ENCODE assay signal across 10 mouse cellular contexts in the genomic region with DNA sequence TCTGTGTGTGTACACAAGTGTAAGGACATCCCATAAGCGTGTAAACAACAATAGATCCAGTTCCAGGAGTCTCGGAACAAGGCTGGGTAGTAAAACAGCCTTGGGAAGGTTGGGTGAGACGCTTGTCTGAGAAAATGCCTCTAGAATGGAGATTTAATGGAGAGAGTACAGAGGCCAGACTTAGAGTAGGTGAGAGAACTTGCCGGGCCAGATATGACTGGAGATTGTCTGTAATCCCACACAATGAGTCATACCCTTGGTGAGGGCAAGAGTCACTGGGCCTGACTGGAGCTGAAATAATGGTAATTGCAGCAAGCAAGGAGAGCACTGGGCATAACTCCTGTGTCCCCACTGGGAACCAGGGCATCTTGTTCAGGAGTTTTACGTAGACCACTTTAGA. TPM values are rescaled to one million over a fixed set of nuclear protein-coding genes. Genes with fewer than 3 reads are reported as not detected.
DNase-seq lines count a peak whose midpoint lies in the region; ATAC-seq and TF ChIP-seq lines count a peak whose summit lies in the region.
"Had no signal": no experiment of that assay in that cellular context is flagged by ENCODE, and none has a peak within 500 bp of the region (broad histone marks: within the 10 kb centered on the region; RNA-seq: fewer than 3 reads in every experiment).

No protein-coding gene starts in this region.

- peaks cover 56% of the 10 kb centered on the region for H3K4me1 ChIP-seq in erythroblast, embryonic 14.5 days (ENCODE audit: control insufficient read depth)
- peaks cover 24% of the 10 kb centered on the region for H3K4me1 ChIP-seq in lung, embryonic 16.5 days (replicated peaks; ENCODE audit: control insufficient read depth, insufficient read depth, low read length)
- peaks cover 4% of the 10 kb centered on the region for H3K4me1 ChIP-seq in lung, adult 2 months (ENCODE audit: control insufficient read depth, insufficient read depth, low read length)
- H3K4me1 ChIP-seq in intestine, embryonic 14.5 days (replicated peaks; ENCODE audit: control insufficient read depth, insufficient read depth, low read length): peaks cover 27% of the 10 kb centered on the region
- H3K4me1 ChIP-seq in neural tube, embryonic 13.5 days (replicated peaks): peaks cover 34% of the 10 kb centered on the region

- H3K9me3 ChIP-seq in erythroblast, embryonic 14.5 days (ENCODE audit: control insufficient read depth, low read length): peaks cover 6% of the 10 kb centered on the region
- H3K9me3 ChIP-seq in lung, embryonic 16.5 days (ENCODE audit: control insufficient read depth, low read length): no peaks in the 10 kb centered on the region
- H3K9me3 ChIP-seq in intestine, embryonic 14.5 days (ENCODE audit: control insufficient read depth, low read length): no peaks in the 10 kb centered on the region
- no peaks in the 10 kb centered on the region for H3K9me3 ChIP-seq in neural tube, embryonic 13.5 days

- H3K36me3 ChIP-seq in erythroblast, embryonic 14.5 days (ENCODE audit: control insufficient read depth): peaks cover 41% of the 10 kb centered on the region
- H3K36me3 ChIP-seq in lung, embryonic 16.5 days (ENCODE audit: control insufficient read depth, insufficient read depth, low read length): no peaks in the 10 kb centered on the region
- 0 out of 2 replicates have a peak, but pooled peaks cover 3% of the 10 kb centered on the region for H3K36me3 ChIP-seq in intestine, embryonic 14.5 days (ENCODE audit: control insufficient read depth, insufficient read depth, low read length)
- H3K36me3 ChIP-seq in neural tube, embryonic 13.5 days: 0 out of 2 replicates have a peak, but pooled peaks cover 4% of the 10 kb centered on the region

- H3K27ac ChIP-seq in lung, embryonic 16.5 days (ENCODE audit: low read length): no peak overlapping the region
- no peak overlapping the region; the same call in 1 of the 2 replicates for H3K27ac ChIP-seq in intestine, embryonic 14.5 days (ENCODE audit: low read depth)
- H3K27ac ChIP-seq in neural tube, embryonic 13.5 days (replicated peaks): no peak overlapping the region

- DNase-seq in lung, adult 2 months: no peak
- no peak for DNase-seq in intestine, embryonic 14.5 days (ENCODE audit: low spot score)
- DNase-seq in natural killer cell, adult 2 months (ENCODE audit: low spot score in 2 of 2): no peak
- DNase-seq in cerebellum, adult 11-12 months: no peak
- DNase-seq: layer of hippocampus, adult 9-11 months had no signal

- 63% methylated on average over 5 of the region's 5 CpGs for WGBS in lung, embryonic 16.5 days
- 52% methylated on average over 5 of the region's 5 CpGs for WGBS in lung, adult 2 months
- 59% methylated on average over 5 of the region's 5 CpGs for WGBS in intestine, embryonic 14.5 days
- WGBS in neural tube, embryonic 13.5 days: 76% methylated on average over 5 of the region's 5 CpGs

- H3K4me2 ChIP-seq in lung, embryonic 16.5 days (ENCODE audit: low read depth, low read length): peak overlapping the region; percentile 81
- peak overlapping the region; percentile 77 for H3K4me2 ChIP-seq in intestine, embryonic 14.5 days (ENCODE audit: low read length)
- H3K4me2 ChIP-seq in neural tube, embryonic 13.5 days: peak overlapping the region; percentile 76

- H3K4me3 ChIP-seq in erythroblast, embryonic 14.5 days (replicated peaks): peak overlapping the region; percentile 79
- H3K4me3 ChIP-seq in lung, embryonic 16.5 days (ENCODE audit: low read length): peak overlapping the region; percentile 10; the same call in 1 of the 2 replicates
- H3K4me3 ChIP-seq in lung, adult 2 months (replicated peaks; ENCODE audit: extremely low read depth, low read depth, low read length): no peak overlapping the region
- peak overlapping the region; percentile 81; the same call in 1 of the 2 replicates for H3K4me3 ChIP-seq in intestine, embryonic 14.5 days (ENCODE audit: low read depth, low read length)
- peak overlapping the region; percentile 76 for H3K4me3 ChIP-seq in neural tube, embryonic 13.5 days

- H3K27me3 ChIP-seq in erythroblast, embryonic 14.5 days (ENCODE audit: control insufficient read depth): no peaks in the 10 kb centered on the region
- H3K27me3 ChIP-seq in lung, embryonic 16.5 days (ENCODE audit: control insufficient read depth, insufficient read depth, low read depth, low read length): no peaks in the 10 kb centered on the region
- no peaks in the 10 kb centered on the region for H3K27me3 ChIP-seq in intestine, embryonic 14.5 days (replicated peaks; ENCODE audit: control insufficient read depth, insufficient read depth, low read length)
- no peaks in the 10 kb centered on the region for H3K27me3 ChIP-seq in neural tube, embryonic 13.5 days

- no peak for ATAC-seq in erythroblast, adult 5-6 weeks (replicated peaks; ENCODE audit: low FRiP score, poor library complexity, severe bottlenecking)
- ATAC-seq in lung, embryonic 16.5 days (ENCODE audit: low read depth): no peak
- no peak for ATAC-seq in intestine, embryonic 14.5 days (replicated peaks; ENCODE audit: low FRiP score, low TSS enrichment, low read depth)
- no peak for ATAC-seq in neural tube, embryonic 13.5 days (ENCODE audit: low read depth)

- TF ChIP-seq CTCF in lung, adult 2 months (IDR thresholded peaks at IDR 0.05; ENCODE audit: insufficient read depth, low read length): no peak

- no peak overlapping the region for H3K9ac ChIP-seq in lung, embryonic 16.5 days (ENCODE audit: low read length)
- no peak overlapping the region for H3K9ac ChIP-seq in intestine, embryonic 14.5 days (ENCODE audit: low read length)
- peak overlapping the region; percentile 89; the same call in 1 of the 2 replicates for H3K9ac ChIP-seq in neural tube, embryonic 13.5 days

- no peak for TF ChIP-seq POLR2A in lung, adult 2 months (IDR thresholded peaks at IDR 0.05; ENCODE audit: borderline replicate concordance, extremely low read depth, low read depth, low read length)

RNA-seq across cellular contexts. Expression of gene Serinc5, which starts 2.2 kb away (rescaled TPM):
- 0.56 and 0.58 TPM in 2 replicates for polyA plus RNA-seq in erythroblast, embryonic 14.5 days (2012)
- total RNA-seq in erythroblast, adult 5-6 weeks (2015; ENCODE audit: low replicate concordance): 34.7 and 41.3 TPM in 2 replicates
- 42.4 and 50.7 TPM in 2 replicates for total RNA-seq in erythroblast, adult 5-6 weeks (2017; ENCODE audit: low replicate concordance)
- polyA plus RNA-seq in lung, embryonic 16.5 days (2015; fragmentation: Nextera tagmentation; extraction: Ambion mirVana): 33.2 and 34.2 TPM in 2 replicates
- polyA plus RNA-seq in lung, adult 2 months (2012; rRNA removed): 28.4 and 38.3 TPM in 2 replicates
- 24.9 and 27.3 TPM in 2 replicates for polyA plus RNA-seq in intestine, embryonic 14.5 days (2014; fragmentation: Nextera tagmentation; extraction: Ambion mirVana)
- polyA plus RNA-seq in neural tube, embryonic 13.5 days (2015; fragmentation: Nextera tagmentation; extraction: Ambion mirVana): 19.9 and 20.8 TPM in 2 replicates

RNA-seq across cellular contexts. Expression of gene Spz1, which starts 37.1 kb away (rescaled TPM):
- polyA plus RNA-seq in erythroblast, embryonic 14.5 days (2012): not detected in 2 replicates
- not detected in 2 replicates for total RNA-seq in erythroblast, adult 5-6 weeks (2015; ENCODE audit: low replicate concordance)
- total RNA-seq in erythroblast, adult 5-6 weeks (2017; ENCODE audit: low replicate concordance): not detected in 2 replicates
- polyA plus RNA-seq in lung, embryonic 16.5 days (2015; fragmentation: Nextera tagmentation; extraction: Ambion mirVana): not detected in 2 replicates
- not detected in 2 replicates for polyA plus RNA-seq in lung, adult 2 months (2012; rRNA removed)
- polyA plus RNA-seq in intestine, embryonic 14.5 days (2014; fragmentation: Nextera tagmentation; extraction: Ambion mirVana): not detected in 2 replicates
- polyA plus RNA-seq in neural tube, embryonic 13.5 days (2015; fragmentation: Nextera tagmentation; extraction: Ambion mirVana): not detected in 2 replicates
- total RNA-seq: adrenal gland, adult 18-20 months had no signal

Comparison
In these comparisons a context has a peak if more than half of its experiments do, and no peak if none do; other contexts are left out.
1. RNA of gene Serinc5, which starts 2.2 kb away (polyA plus RNA-seq): 28.4 to 38.3 TPM in lung, adult 2 months, 33.2 to 34.2 TPM in lung, embryonic 16.5 days, 24.9 to 27.3 TPM in intestine, embryonic 14.5 days and 19.9 to 20.8 TPM in neural tube, embryonic 13.5 days; 0.56 to 0.58 TPM in erythroblast, embryonic 14.5 days; every median in the first group is over 10 times any median in the second.
2. Peak in every context shown above with its lines, with median percentiles within 50 percentile points of each other: H3K4me2 ChIP-seq.